Mouse (Mus musculus) ES-E14 (cell line): ENCODE measurements around the gene Fgd6.

ENCODE experiments used
- CHD2 ChIP-seq: IDR thresholded peaks from 2 replicates; pipeline ENCODE4 v1.6.1; 2014; ENCODE audit warnings: mild to moderate bottlenecking, low read depth, low read length, inconsistent platforms
- HCFC1 ChIP-seq: IDR thresholded peaks from 2 replicates; pipeline ENCODE4 v1.6.1; 2012; ENCODE audit warnings: low read length, inconsistent platforms, borderline replicate concordance; ENCODE audit not compliant: insufficient read depth
- MAFK ChIP-seq: IDR thresholded peaks from 2 replicates; pipeline ENCODE4 v1.6.1; 2014; ENCODE audit warnings: mild to moderate bottlenecking, low read depth, low read length, inconsistent platforms; ENCODE audit not compliant: insufficient read depth
- ZC3H11A ChIP-seq: IDR thresholded peaks from 2 replicates; pipeline ENCODE4 v1.6.1; 2012; ENCODE audit warnings: low read depth, mild to moderate bottlenecking, inconsistent platforms, low read length, borderline replicate concordance
- ZNF384 ChIP-seq: IDR thresholded peaks from 2 replicates; pipeline ENCODE4 v1.6.1; 2012; ENCODE audit warnings: low read depth, low read length, inconsistent platforms

GRCm38 (mm10) chr10:94080740-94081139 is 44.9 kb downstream of the Fgd6 start:
- no peak for TF ChIP-seq MAFK
- TF ChIP-seq ZNF384 = no peak
- TF ChIP-seq HCFC1 = no peak
- no peak for TF ChIP-seq CHD2
- TF ChIP-seq ZC3H11A = no peak
